Mouse (Mus musculus) megakaryocyte, embryonic 14.5 days (primary cell): Measurements from ENCODE around the gene Trim60.

ENCODE experiments used
- FLI1 ChIP-seq: IDR thresholded peaks from 2 replicates; pipeline ENCODE4 v1.6.1; 2012; ENCODE audit warnings: low read length, inconsistent platforms, mixed read lengths
- GATA1 ChIP-seq: IDR thresholded peaks from 3 replicates; pipeline ENCODE4 v1.6.1; 2012; ENCODE audit warnings: mixed read lengths, low read length, inconsistent platforms, borderline replicate concordance

DNA sequence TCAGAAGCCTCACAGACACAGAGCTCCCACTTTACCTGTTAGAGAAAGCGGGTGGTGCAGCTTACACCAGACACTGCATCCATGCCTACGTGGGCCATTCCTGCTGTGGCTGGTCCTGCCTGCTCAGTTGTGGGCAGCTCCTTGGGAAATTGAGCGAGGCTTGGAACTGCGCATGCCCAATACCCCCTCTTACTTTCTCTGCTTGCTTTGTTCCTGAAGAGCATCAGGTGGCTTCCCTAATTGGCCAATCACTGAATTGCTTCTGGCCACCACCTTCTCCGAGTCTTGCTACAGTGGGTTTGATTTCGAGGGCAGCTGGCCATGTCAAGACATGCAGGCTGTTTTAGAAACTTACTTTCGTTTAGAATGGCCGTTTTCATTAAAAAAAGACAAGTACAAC lies at the start of gene Trim60, which contains the start of gene Trim61:
- TF ChIP-seq GATA1 (no peak), FLI1 (no peak)
